Comparison of ENCODE assay signal across 8 mouse cellular contexts in the genomic region with DNA sequence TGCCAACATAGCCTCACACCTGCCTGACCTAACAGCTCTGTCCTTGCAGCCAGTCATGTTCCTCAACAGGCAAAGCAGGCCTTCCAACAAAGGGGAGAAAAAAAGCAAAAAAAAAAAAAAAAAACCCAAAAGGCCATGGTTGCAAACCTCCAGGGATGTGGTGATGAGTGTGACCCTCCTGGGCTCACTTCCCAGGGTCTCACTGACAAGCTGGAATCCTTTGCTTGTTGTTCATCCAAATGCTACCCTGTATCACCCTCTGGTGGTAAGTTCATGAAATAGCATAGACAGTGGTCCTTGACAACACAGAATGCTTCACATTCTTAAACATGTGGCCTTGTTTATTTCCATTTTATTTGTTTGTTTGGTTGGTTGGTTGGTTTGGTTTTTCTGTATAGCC.
DNase-seq lines count a peak whose midpoint lies in the region; ATAC-seq lines count a peak whose summit lies in the region.

No protein-coding gene starts in this region.

- H3K27ac ChIP-seq in lung, embryonic 15.5 days: no peak overlapping the region

- ATAC-seq in common myeloid progenitor, adult 5-6 weeks (replicated peaks; ENCODE audit: low read depth, poor library complexity, severe bottlenecking): peak; percentile 71; the same call in 1 of the 2 replicates
- ATAC-seq in lung, embryonic 15.5 days (ENCODE audit: borderline replicate concordance, extremely low read depth, low FRiP score, low TSS enrichment): peak; percentile 58; the same call in 1 of the 2 replicates

- H3K27me3 ChIP-seq in lung, embryonic 15.5 days: no peaks in the 10 kb centered on the region

- no peak overlapping the region for H3K4me2 ChIP-seq in lung, embryonic 15.5 days

- peak; percentile 17 for DNase-seq in kidney, postnatal 14 days
- no peak for DNase-seq in kidney, adult 18-20 months
- peak; percentile 36 for DNase-seq in MN1 (ENCODE audit: low spot score)
- no peak for DNase-seq in yolk sac, embryonic 10.5 days (ENCODE audit: low spot score)
- DNase-seq in layer of hippocampus, adult 9-11 months: no peak
- DNase-seq in frontal cortex, postnatal 36 days (ENCODE audit: low spot score in 2 of 2): no peak

- H3K4me1 ChIP-seq in lung, embryonic 15.5 days: no peaks in the 10 kb centered on the region

- no peak overlapping the region for H3K9ac ChIP-seq in lung, embryonic 15.5 days

- H3K9me3 ChIP-seq in lung, embryonic 15.5 days: no peaks in the 10 kb centered on the region

- no peaks in the 10 kb centered on the region for H3K36me3 ChIP-seq in lung, embryonic 15.5 days

- no peak overlapping the region for H3K4me3 ChIP-seq in lung, embryonic 15.5 days

Comparison
In these comparisons a context has a peak if more than half of its experiments do, and no peak if none do; other contexts are left out.
1. DNase-seq: peak in kidney, postnatal 14 days (single experiment) and MN1 (single experiment); none in kidney, adult 18-20 months (single experiment), yolk sac, embryonic 10.5 days (single experiment), layer of hippocampus, adult 9-11 months (single experiment) and frontal cortex, postnatal 36 days (0 of 2).